18 mouse cellular contexts compared by ENCODE assay signal in the genomic region with DNA sequence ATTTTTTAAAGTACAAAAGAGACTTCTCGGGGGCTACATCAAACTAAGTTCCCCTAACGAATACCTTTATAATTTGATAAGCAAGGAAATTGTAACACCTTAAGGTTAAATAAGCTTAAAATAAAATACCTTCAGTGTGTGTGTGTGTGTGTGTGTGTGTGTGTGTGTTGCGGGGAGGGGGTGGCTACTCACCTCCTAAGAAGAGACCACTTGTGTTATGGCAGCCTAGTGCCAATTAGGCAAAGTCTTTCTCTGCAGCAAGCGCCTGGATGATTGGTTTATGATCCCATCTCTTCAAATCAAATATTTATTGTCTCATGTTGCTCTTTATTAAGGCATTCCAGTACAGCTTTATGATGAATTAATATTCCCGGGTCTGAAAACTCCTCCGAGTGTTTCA.
"Had no signal": no experiment of that assay in that cellular context is flagged by ENCODE, and none has a peak within 500 bp of the region (broad histone marks: within the 10 kb centered on the region; RNA-seq: fewer than 3 reads in every experiment).

No protein-coding gene starts in this region.

- H3K27ac ChIP-seq: liver, embryonic 15.5 days; lung, embryonic 15.5 days; midbrain, embryonic 10.5 days; midbrain, embryonic 12.5 days; neural tube, embryonic 12.5 days; stomach, embryonic 15.5 days; stomach, postnatal 0 days had no signal

- DNase-seq: liver, postnatal 0 days; lung, adult 2 months; lung, postnatal 14 days; lung, postnatal 4 days; midbrain, embryonic 14.5 days; right cerebral cortex, postnatal 14 days; thymus, adult 2 months; thymus, postnatal 25 days; thymus, postnatal 4 days had no signal

- ATAC-seq: liver, postnatal 0 days; lung, postnatal 0 days; midbrain, embryonic 16.5 days had no signal

- H3K36me3 ChIP-seq: liver, embryonic 15.5 days; lung, embryonic 15.5 days; midbrain, embryonic 10.5 days; midbrain, embryonic 12.5 days; neural tube, embryonic 12.5 days; stomach, embryonic 15.5 days had no signal

- H3K9ac ChIP-seq: liver, embryonic 15.5 days; liver, postnatal 0 days; lung, embryonic 15.5 days; midbrain, embryonic 12.5 days; neural tube, embryonic 12.5 days; stomach, embryonic 15.5 days had no signal

- H3K27me3 ChIP-seq: liver, embryonic 15.5 days; lung, embryonic 15.5 days; midbrain, embryonic 12.5 days; neural tube, embryonic 12.5 days; stomach, embryonic 15.5 days had no signal

- H3K4me1 ChIP-seq: liver, embryonic 15.5 days; lung, embryonic 15.5 days; stomach, embryonic 15.5 days had no signal

- H3K9me3 ChIP-seq: liver, embryonic 15.5 days; lung, embryonic 15.5 days; midbrain, embryonic 10.5 days; midbrain, embryonic 12.5 days; neural tube, embryonic 12.5 days; stomach, embryonic 15.5 days had no signal

- H3K4me3 ChIP-seq: liver, embryonic 15.5 days; lung, embryonic 15.5 days; midbrain, embryonic 10.5 days; midbrain, embryonic 12.5 days; neural tube, embryonic 12.5 days; stomach, embryonic 15.5 days had no signal

- H3K4me2 ChIP-seq: liver, embryonic 15.5 days; lung, embryonic 15.5 days; midbrain, embryonic 12.5 days; neural tube, embryonic 12.5 days; stomach, embryonic 15.5 days had no signal
